Mouse (Mus musculus) effector memory CD4-positive, alpha-beta T cell, adult 5 months (primary cell): ENCODE results near the gene H2-Eb1. TPM values are rescaled to one million over a fixed set of nuclear protein-coding genes. Genes with fewer than 3 reads are reported as not detected.

Source experiments
- polyA plus RNA-seq: library from polyadenylated mRNA; unstranded; fragments of 100-300 nt; shearing (Covaris generic); gene quantifications from one replicate; pipeline ENCODE4 v1.2.1, GENCODE M21; 2017

The H2-Eb1 gene
- 1.7 TPM for polyA plus RNA-seq

DNA sequence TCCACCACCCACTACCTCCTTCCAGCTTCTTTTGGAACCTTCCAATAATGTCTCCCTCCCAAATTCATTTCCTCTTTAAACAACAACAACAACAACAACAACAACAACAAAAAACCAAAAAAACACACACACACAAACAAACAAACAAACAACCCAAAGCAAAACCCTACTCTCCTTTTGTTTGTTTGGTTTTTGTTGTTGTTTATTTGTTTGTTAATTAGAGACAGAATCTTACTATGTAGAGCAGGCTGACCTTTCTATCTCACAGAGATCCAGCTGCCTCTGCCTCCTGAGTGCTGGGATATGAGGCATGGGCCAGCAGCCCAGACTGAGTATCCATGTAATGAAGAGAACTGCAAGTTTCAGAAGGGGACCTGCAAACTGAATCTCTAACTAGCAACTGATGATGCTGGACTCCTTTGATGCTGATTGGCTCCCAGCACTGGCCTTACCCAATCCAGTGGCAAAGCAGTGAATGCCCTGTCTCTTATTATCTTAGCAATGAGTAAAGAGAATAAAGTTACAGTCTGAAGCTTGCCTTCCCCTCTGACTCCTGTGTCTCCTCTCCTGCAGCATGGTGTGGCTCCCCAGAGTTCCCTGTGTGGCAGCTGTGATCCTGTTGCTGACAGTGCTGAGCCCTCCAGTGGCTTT is at the start of gene H2-Eb1:
TSS of gene H2-Eb1 (plus strand) at position 488 of the 651 bp plus-strand sequence.

DNA sequence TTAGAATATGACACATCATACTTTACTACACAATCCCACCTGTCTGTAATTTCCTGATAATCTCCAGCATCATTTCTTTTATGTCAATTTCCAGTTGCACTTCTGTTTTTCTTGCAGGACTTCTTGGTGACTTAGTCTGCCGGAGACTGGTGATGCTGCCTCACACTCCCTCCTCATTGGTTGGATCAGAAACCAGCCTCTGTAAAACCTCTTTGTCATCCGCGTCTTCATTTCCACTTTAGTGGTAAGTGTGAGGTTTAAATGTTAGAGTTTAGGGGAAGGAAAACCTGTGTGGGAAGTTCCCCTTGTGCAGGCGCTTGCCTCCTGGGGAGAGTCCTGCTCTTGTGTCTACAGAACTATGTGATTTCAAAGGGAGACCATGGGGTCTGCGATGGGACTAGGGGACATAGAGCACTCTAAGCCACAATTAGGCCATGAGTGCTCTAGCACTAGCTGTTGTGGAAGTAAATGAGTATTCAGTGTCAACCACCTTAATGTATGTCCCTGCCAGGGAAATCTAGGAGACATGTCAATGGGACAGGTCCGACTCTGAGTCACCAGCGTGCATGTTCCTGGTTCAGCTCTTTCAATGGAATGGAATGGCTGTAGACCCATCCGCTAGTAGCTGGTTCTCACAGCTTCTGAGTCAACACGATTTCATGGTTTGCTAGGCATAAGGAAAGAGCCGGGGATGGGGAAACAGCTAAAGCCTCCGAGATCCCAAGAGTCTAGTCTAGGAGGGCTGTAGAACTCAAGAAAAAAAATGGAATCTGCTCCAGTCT is 47.9 kb upstream of the H2-Eb1 start, which contains the start of gene H2-Ab1:
TSS of gene H2-Ab1 (plus strand) at position 96 of the 782 bp plus-strand sequence.

DNA sequence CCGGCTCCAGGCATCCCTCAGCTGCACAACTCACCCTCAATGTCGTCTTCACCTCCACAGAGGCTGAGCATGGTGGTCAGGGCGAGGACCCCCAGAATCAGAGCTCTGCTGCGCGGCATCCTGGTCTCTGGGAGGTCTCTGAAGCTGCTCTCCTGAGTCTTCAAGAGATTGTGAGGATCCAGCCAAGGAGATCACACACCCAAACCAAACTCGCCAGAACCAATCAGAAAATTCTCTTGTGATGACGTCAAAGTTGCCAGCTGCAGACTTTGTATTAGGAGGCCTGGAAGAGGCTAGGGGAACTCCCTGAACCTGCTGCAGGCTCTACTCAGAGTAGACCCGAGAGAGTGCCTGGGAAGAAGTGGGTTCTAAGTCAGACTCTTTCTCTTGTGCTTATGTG is 18.0 kb upstream of the H2-Eb1 start, which contains the start of gene H2-Aa:
TSS of gene H2-Aa (minus strand) at position 176 of the 400 bp plus-strand sequence.

DNA sequence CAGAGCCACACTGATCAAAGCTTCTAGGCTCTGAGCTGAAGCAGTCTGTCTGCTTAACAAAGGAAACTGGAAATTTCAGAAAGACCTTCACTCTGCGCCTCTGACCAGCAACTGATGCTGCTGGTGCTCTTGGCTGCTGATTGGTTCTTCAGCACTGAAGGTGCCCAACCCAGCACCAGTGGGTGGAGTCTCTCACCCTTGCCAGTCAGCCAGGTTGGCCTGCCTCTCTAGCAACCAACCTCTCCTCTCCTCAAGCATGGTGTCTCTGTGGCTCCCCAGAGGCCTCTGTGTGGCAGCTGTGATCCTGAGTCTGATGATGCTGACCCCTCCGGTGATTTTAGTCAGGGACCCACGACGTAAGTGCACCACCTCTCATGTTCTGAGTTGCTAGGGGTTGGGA is 19.8 kb downstream of the H2-Eb1 start, which contains the start of gene H2-Eb2:
TSS of gene H2-Eb2 (plus strand) at position 230 of the 400 bp plus-strand sequence.

DNA sequence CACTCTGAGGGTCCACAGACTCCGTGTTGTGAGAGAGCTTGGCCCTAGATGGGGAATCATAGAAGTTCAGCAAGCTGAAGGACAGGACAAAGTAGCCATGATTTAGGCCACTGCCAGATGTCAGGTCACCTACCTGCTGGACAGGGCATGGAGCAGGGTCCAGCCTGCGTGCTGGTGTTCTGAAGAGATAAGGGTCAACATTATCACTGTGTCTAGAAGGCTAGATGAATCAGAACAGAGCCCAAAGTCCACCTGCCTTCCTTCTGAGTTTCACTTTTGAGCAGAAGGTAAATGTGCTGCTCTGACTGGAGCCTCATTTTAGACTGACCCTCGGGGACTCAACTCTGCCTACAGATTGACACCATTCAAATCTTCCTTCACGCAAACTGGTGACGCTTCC is 48.9 kb downstream of the H2-Eb1 start, which contains the start of gene Btnl2:
TSS of gene Btnl2 (plus strand) at position 284 of the 400 bp plus-strand sequence.

Other genes with a start within 250 kb of the H2-Eb1 start
- 6.3 TPM for gene H2-Oa, start 213.5 kb upstream of the H2-Eb1 start, polyA plus RNA-seq
- gene H2-DMa, start 186.3 kb upstream of the H2-Eb1 start, polyA plus RNA-seq = 18.9 TPM
- 276 TPM for gene Brd2, start 183.2 kb upstream of the H2-Eb1 start, polyA plus RNA-seq
- 0.97 TPM for gene H2-DMb2, start 162.6 kb upstream of the H2-Eb1 start, polyA plus RNA-seq
- not detected for gene H2-DMb1, start 152.8 kb upstream of the H2-Eb1 start, polyA plus RNA-seq
- gene Tap1, start 118.3 kb upstream of the H2-Eb1 start, polyA plus RNA-seq = 199 TPM
- gene Psmb9, start 118.1 kb upstream of the H2-Eb1 start, polyA plus RNA-seq = 260 TPM
- gene Psmb8, start 108.1 kb upstream of the H2-Eb1 start, polyA plus RNA-seq = 610 TPM
- gene Tap2, start 102.3 kb upstream of the H2-Eb1 start, polyA plus RNA-seq = 230 TPM
- 31.4 TPM for gene H2-Ob, start 67.0 kb upstream of the H2-Eb1 start, polyA plus RNA-seq
- 5.6 TPM for gene H2-Ab1, start 48.2 kb upstream of the H2-Eb1 start, polyA plus RNA-seq
- gene H2-Aa, start 18.0 kb upstream of the H2-Eb1 start, polyA plus RNA-seq = 4.3 TPM
- gene H2-Eb2, start 19.8 kb downstream of the H2-Eb1 start, polyA plus RNA-seq = not detected
- gene Btnl2, start 49.0 kb downstream of the H2-Eb1 start, polyA plus RNA-seq = not detected
- gene Btnl1, start 71.3 kb downstream of the H2-Eb1 start, polyA plus RNA-seq = not detected
- gene BC051142, start 93.0 kb downstream of the H2-Eb1 start, polyA plus RNA-seq = 1.6 TPM
- not detected for gene Btnl4, start 171.5 kb downstream of the H2-Eb1 start, polyA plus RNA-seq
- gene Btnl6, start 211.5 kb downstream of the H2-Eb1 start, polyA plus RNA-seq = not detected